ENCODE assay signal across 9 mouse cellular contexts in genomic region chr11:101910230-101910946, GRCm38 (mm10). TPM values are rescaled to one million over a fixed set of nuclear protein-coding genes. Genes with fewer than 3 reads are reported as not detected.
DNase-seq lines count a peak whose midpoint lies in the region; ATAC-seq lines count a peak whose summit lies in the region.
"Had no signal": no experiment of that assay in that cellular context is flagged by ENCODE, and none has a peak within 500 bp of the region (broad histone marks: within the 10 kb centered on the region; RNA-seq: fewer than 3 reads in every experiment).

No protein-coding gene starts in this region.

- peaks cover 11% of the 10 kb centered on the region; the same call in 1 of the 2 replicates for H3K4me1 ChIP-seq in limb, embryonic 12.5 days (replicated peaks)
- H3K4me1 ChIP-seq in neural tube, embryonic 13.5 days (replicated peaks): 0 out of 2 replicates have a peak, but pooled peaks cover 3% of the 10 kb centered on the region
- H3K4me1 ChIP-seq in stomach, embryonic 16.5 days (ENCODE audit: control insufficient read depth, insufficient read depth, low read length): peaks cover 3% of the 10 kb centered on the region; the same call in 1 of the 2 replicates

- no peak overlapping the region for H3K27ac ChIP-seq in limb, embryonic 12.5 days
- H3K27ac ChIP-seq in neural tube, embryonic 13.5 days (replicated peaks): no peak overlapping the region
- no peak overlapping the region for H3K27ac ChIP-seq in stomach, embryonic 16.5 days (ENCODE audit: low read length)

- 25% methylated on average over 21 of the region's 21 CpGs for WGBS in limb, embryonic 12.5 days
- WGBS in neural tube, embryonic 13.5 days: 29% methylated on average over 21 of the region's 21 CpGs
- 22% methylated on average over 21 of the region's 21 CpGs for WGBS in stomach, embryonic 16.5 days

- H3K4me2 ChIP-seq in limb, embryonic 12.5 days: no peak overlapping the region
- H3K4me2 ChIP-seq in neural tube, embryonic 13.5 days: no peak overlapping the region
- no peak overlapping the region for H3K4me2 ChIP-seq in stomach, embryonic 16.5 days (ENCODE audit: low read depth, low read length)

- DNase-seq in 416B (ENCODE audit: low read depth): peak; percentile 67
- peak; percentile 88 for DNase-seq in adrenal gland, adult 18-20 months (ENCODE audit: low spot score in 2 of 2)
- DNase-seq in embryo, embryonic 10 days (ENCODE audit: low spot score): peak; percentile 83
- DNase-seq in kidney, adult 9 months: peak; percentile 82

- H3K36me3 ChIP-seq in limb, embryonic 12.5 days: no peaks in the 10 kb centered on the region
- no peaks in the 10 kb centered on the region for H3K36me3 ChIP-seq in neural tube, embryonic 13.5 days
- no peaks in the 10 kb centered on the region for H3K36me3 ChIP-seq in stomach, embryonic 16.5 days (ENCODE audit: control insufficient read depth, insufficient read depth, low read length)

- no peaks in the 10 kb centered on the region for H3K9me3 ChIP-seq in limb, embryonic 12.5 days
- H3K9me3 ChIP-seq in neural tube, embryonic 13.5 days: no peaks in the 10 kb centered on the region
- H3K9me3 ChIP-seq in stomach, embryonic 16.5 days (replicated peaks; ENCODE audit: control insufficient read depth, low read length): no peaks in the 10 kb centered on the region

- H3K27me3 ChIP-seq in limb, embryonic 12.5 days: peaks cover 30% of the 10 kb centered on the region
- peaks cover 21% of the 10 kb centered on the region for H3K27me3 ChIP-seq in neural tube, embryonic 13.5 days
- H3K27me3 ChIP-seq in stomach, embryonic 16.5 days (ENCODE audit: control insufficient read depth, insufficient read depth, low read length): no peaks in the 10 kb centered on the region

- no peak overlapping the region for H3K9ac ChIP-seq in limb, embryonic 12.5 days (replicated peaks)
- no peak overlapping the region for H3K9ac ChIP-seq in neural tube, embryonic 13.5 days
- H3K9ac ChIP-seq in stomach, embryonic 16.5 days (ENCODE audit: low read length): no peak overlapping the region

- no peak overlapping the region for H3K4me3 ChIP-seq in limb, embryonic 12.5 days (replicated peaks)
- no peak overlapping the region for H3K4me3 ChIP-seq in neural tube, embryonic 13.5 days
- no peak overlapping the region for H3K4me3 ChIP-seq in stomach, embryonic 16.5 days (replicated peaks; ENCODE audit: low read length)
- H3K4me3 ChIP-seq: erythroblast, embryonic 14.5 days had no signal

- peak; percentile 66 for ATAC-seq in granulocyte monocyte progenitor cell, adult 5-6 weeks (replicated peaks; ENCODE audit: poor library complexity, severe bottlenecking)
- ATAC-seq in limb, embryonic 12.5 days (ENCODE audit: insufficient number of reproducible peaks, insufficient read depth, low FRiP score, low TSS enrichment, low read depth): peak; percentile 41; the same call in 1 of the 2 replicates
- ATAC-seq in neural tube, embryonic 13.5 days (ENCODE audit: low read depth): peak; percentile 38; the same call in 1 of the 2 replicates
- peak; percentile 30; the same call in 1 of the 2 replicates for ATAC-seq in stomach, embryonic 16.5 days (ENCODE audit: insufficient read depth, low FRiP score)

RNA-seq across cellular contexts. Expression of gene Meox1, which starts 16.2 kb away (rescaled TPM):
- total RNA-seq in adrenal gland, adult 18-20 months (2021): 1 to 10 TPM; 1.8 to 4.2 TPM
- total RNA-seq in granulocyte monocyte progenitor cell, adult 5-6 weeks (2014; fragmentation: Nextera tagmentation): not detected in 2 replicates
- total RNA-seq in granulocyte monocyte progenitor cell, adult 5-6 weeks (2017): not detected in 2 replicates
- 13.5 and 14.1 TPM in 2 replicates for polyA plus RNA-seq in limb, embryonic 12.5 days (2016; fragmentation: Nextera tagmentation; extraction: Ambion mirVana)
- polyA plus RNA-seq in neural tube, embryonic 13.5 days (2015; fragmentation: Nextera tagmentation; extraction: Ambion mirVana): 1.4 and 2.5 TPM in 2 replicates
- polyA plus RNA-seq in stomach, embryonic 16.5 days (2015; fragmentation: Nextera tagmentation; extraction: Ambion mirVana): 5.2 and 6.0 TPM in 2 replicates
- polyA plus RNA-seq: erythroblast, embryonic 14.5 days had no signal

RNA-seq across cellular contexts. Expression of gene Sost, which starts 56.4 kb away (rescaled TPM):
- not detected for total RNA-seq in adrenal gland, adult 18-20 months (2021)
- not detected in 2 replicates for total RNA-seq in granulocyte monocyte progenitor cell, adult 5-6 weeks (2014; fragmentation: Nextera tagmentation)
- total RNA-seq in granulocyte monocyte progenitor cell, adult 5-6 weeks (2017): not detected in 2 replicates
- polyA plus RNA-seq in limb, embryonic 12.5 days (2016; fragmentation: Nextera tagmentation; extraction: Ambion mirVana): 1.1 and 1.2 TPM in 2 replicates
- 0.08 and 0.14 TPM in 2 replicates for polyA plus RNA-seq in neural tube, embryonic 13.5 days (2015; fragmentation: Nextera tagmentation; extraction: Ambion mirVana)
- not detected in 2 replicates for polyA plus RNA-seq in stomach, embryonic 16.5 days (2015; fragmentation: Nextera tagmentation; extraction: Ambion mirVana)
- polyA plus RNA-seq: erythroblast, embryonic 14.5 days had no signal
